Mouse (Mus musculus) CH12.LX (cell line): ENCODE results near the gene Mamdc2. TPM values are rescaled to one million over a fixed set of nuclear protein-coding genes. Genes with fewer than 3 reads are reported as not detected.

Experiments
- DNase-seq: peaks from one replicate; pipeline ENCODE4 v3.0.0-alpha.2; 2013; ENCODE audit errors: extremely low read depth
- H3K27ac ChIP-seq: 2 replicates; pipeline ENCODE4 v1.5.1; 2012; ENCODE audit warnings: low read depth, mild to moderate bottlenecking, control low read depth, moderate library complexity; ENCODE audit not compliant: insufficient read depth
- H3K27me3 ChIP-seq: replicated peaks from 2 replicates; pipeline ENCODE3; 2012; ENCODE audit warnings: inconsistent platforms
- H3K36me3 ChIP-seq, 2 experiments: replicated peaks in 1 of 2; 2 replicates each; pipeline versions ENCODE3 to v1.6.1; 2012; ENCODE audit warnings: inconsistent platforms in 1 of 2, low read length in 1 of 2, mild to moderate bottlenecking in 1 of 2, mixed read lengths in 1 of 2, moderate library complexity in 1 of 2; ENCODE audit not compliant: control insufficient read depth in 1 of 2, insufficient read depth in 1 of 2
- H3K4me1 ChIP-seq, 2 experiments: 2 replicates each; pipeline ENCODE4 v1.6.1; 2012; ENCODE audit warnings: inconsistent platforms in 1 of 2, moderate library complexity in 1 of 2; ENCODE audit not compliant: insufficient read depth in 2 of 2, control insufficient read depth in 1 of 2
- H3K4me2 ChIP-seq: 2 replicates; pipeline ENCODE4 v1.6.1; 2012; ENCODE audit warnings: low read depth, mild to moderate bottlenecking, control low read depth; ENCODE audit not compliant: poor library complexity, insufficient read depth, severe bottlenecking
- H3K4me3 ChIP-seq, 3 experiments: fragments of 150-350 bp in 1 of 3; sonication (generic) in 1 of 3; replicated peaks in 1 of 3; 2 replicates each; pipeline versions ENCODE3 to v1.5.1; 2011 to 2012; ENCODE audit warnings: low read depth in 2 of 3, low read length in 2 of 3, mild to moderate bottlenecking in 2 of 3, moderate library complexity in 2 of 3, control low read depth in 1 of 3, improper control_type of control experiment in 1 of 3, inconsistent platforms in 1 of 3, mixed read lengths in 1 of 3; ENCODE audit not compliant: poor library complexity in 1 of 3
- H3K79me2 ChIP-seq: replicated peaks from 2 replicates; pipeline ENCODE4 v1.6.1; 2012; ENCODE audit warnings: mild to moderate bottlenecking, moderate library complexity; ENCODE audit not compliant: control insufficient read depth, poor library complexity, insufficient read depth, severe bottlenecking; ENCODE audit errors: extremely low read depth
- H3K9ac ChIP-seq: 2 replicates; pipeline ENCODE4 v1.6.1; 2012; ENCODE audit warnings: low read depth, mild to moderate bottlenecking, control low read depth, moderate library complexity; ENCODE audit not compliant: insufficient read depth
- H3K9me3 ChIP-seq: replicated peaks from 2 replicates; pipeline ENCODE3; 2012; ENCODE audit warnings: low read length, inconsistent platforms, mixed read lengths
- CHD1 ChIP-seq: IDR thresholded peaks from 2 replicates; pipeline ENCODE4 v1.6.1; 2012; ENCODE audit warnings: low read depth, low read length, improper control_type of control experiment, inconsistent platforms
- E2F4 ChIP-seq: IDR thresholded peaks from 2 replicates; pipeline ENCODE4 v1.6.1; 2011; ENCODE audit warnings: low read depth, low read length, improper control_type of control experiment; ENCODE audit not compliant: insufficient replicate concordance
- ETS1 ChIP-seq: conservative IDR thresholded peaks from 2 replicates; pipeline ENCODE4 v1.6.1; 2012; ENCODE audit warnings: low read depth, mild to moderate bottlenecking, inconsistent platforms, low read length, improper control_type of control experiment, moderate library complexity
- GABPA ChIP-seq: IDR thresholded peaks from 2 replicates; pipeline ENCODE4 v1.6.1; 2012; ENCODE audit warnings: low read depth, low read length, improper control_type of control experiment, inconsistent platforms; ENCODE audit not compliant: insufficient replicate concordance
- IRF4 ChIP-seq: IDR thresholded peaks from 2 replicates; pipeline ENCODE4 v1.6.1; 2014; ENCODE audit warnings: low read depth, mild to moderate bottlenecking, inconsistent platforms, low read length, improper control_type of control experiment
- JUN ChIP-seq: IDR thresholded peaks from 2 replicates; pipeline ENCODE4 v1.6.1; 2011; ENCODE audit warnings: low read depth, mild to moderate bottlenecking, low read length, improper control_type of control experiment, moderate library complexity; ENCODE audit not compliant: insufficient read depth
- JUND ChIP-seq: conservative IDR thresholded peaks from 2 replicates; pipeline ENCODE4 v1.6.1; 2011; ENCODE audit warnings: low read depth, low read length, improper control_type of control experiment
- KAT2A ChIP-seq: IDR thresholded peaks from 2 replicates; pipeline ENCODE4 v1.6.1; 2012; ENCODE audit warnings: low read length, improper control_type of control experiment, inconsistent platforms; ENCODE audit not compliant: insufficient replicate concordance
- MAZ ChIP-seq: IDR thresholded peaks from 2 replicates; pipeline ENCODE4 v1.6.1; 2012; ENCODE audit warnings: low read depth, mild to moderate bottlenecking, inconsistent platforms, low read length, improper control_type of control experiment, moderate library complexity
- MXI1 ChIP-seq: IDR thresholded peaks from 2 replicates; pipeline ENCODE4 v1.6.1; 2011; ENCODE audit warnings: mild to moderate bottlenecking, low read depth, low read length, improper control_type of control experiment
- NRF1 ChIP-seq: IDR thresholded peaks from 2 replicates; pipeline ENCODE4 v1.6.1; 2014; ENCODE audit warnings: low read depth, mild to moderate bottlenecking, inconsistent platforms, low read length, improper control_type of control experiment, moderate library complexity
- PAX5 ChIP-seq: IDR thresholded peaks from 2 replicates; pipeline ENCODE4 v1.6.1; 2012; ENCODE audit warnings: low read length, inconsistent platforms, mixed read lengths
- POLR2AphosphoS2 ChIP-seq: IDR thresholded peaks from 2 replicates; pipeline ENCODE4 v1.6.1; 2011; ENCODE audit warnings: low read depth, low read length, improper control_type of control experiment
- RAD21 ChIP-seq: IDR thresholded peaks from 2 replicates; pipeline ENCODE4 v1.6.1; 2011; ENCODE audit warnings: low read depth, mild to moderate bottlenecking, low read length, improper control_type of control experiment, moderate library complexity
- RCOR1 ChIP-seq: conservative IDR thresholded peaks from 2 replicates; pipeline ENCODE4 v1.6.1; 2012; ENCODE audit warnings: low read depth, mild to moderate bottlenecking, inconsistent platforms, low read length, improper control_type of control experiment
- SIN3A ChIP-seq: IDR thresholded peaks from 2 replicates; pipeline ENCODE4 v1.6.1; 2012; ENCODE audit warnings: low read length, improper control_type of control experiment, inconsistent platforms
- TBP ChIP-seq: conservative IDR thresholded peaks from 2 replicates; pipeline ENCODE4 v1.6.1; 2011; ENCODE audit warnings: low read depth, low read length, improper control_type of control experiment
- UBTF ChIP-seq: IDR thresholded peaks from 2 replicates; pipeline ENCODE4 v1.6.1; 2012; ENCODE audit warnings: low read depth, mild to moderate bottlenecking, inconsistent platforms, low read length, improper control_type of control experiment, moderate library complexity
- USF1 ChIP-seq: IDR thresholded peaks from 2 replicates; pipeline ENCODE4 v1.6.1; 2014; ENCODE audit warnings: low read depth, mild to moderate bottlenecking, inconsistent platforms, low read length, improper control_type of control experiment
- ZKSCAN1 ChIP-seq: IDR thresholded peaks from 2 replicates; pipeline ENCODE4 v1.6.1; 2012; ENCODE audit warnings: low read depth, inconsistent platforms, low read length, improper control_type of control experiment, borderline replicate concordance
- dilution Hi-C: fragments of 300-500 bp; cut with MboI; formaldehyde crosslinking; loops from 2 replicates; pipeline ENCODE4 v1.14.3; 2020; ENCODE audit warnings: low sequenced_read_pairs; ENCODE audit not compliant: extremely low pct_unique_long_range_greater_than_20kb, extremely low pct_ligation_motif_present
- in situ Hi-C: fragments of 300-500 bp; cut with MboI; formaldehyde crosslinking; loops from 3 replicates; pipeline ENCODE4 v1.14.3; 2019; ENCODE audit warnings: low sequenced_read_pairs, low pct_ligation_motif_present, low pct_unique_long_range_greater_than_20kb, mixed read lengths
- polyA plus RNA-seq: library from polyadenylated mRNA; unstranded; fragments of >175 nt; gene quantifications from 2 replicates; pipeline ENCODE4 v1.2.1, GENCODE M21; 2012; ENCODE audit warnings: low read depth; ENCODE audit not compliant: insufficient read length
- total RNA-seq, 2 experiments: library from RNA; depleted of rRNA; stranded (reverse); fragments of 300-350 nt in 1 of 2; fragments of >200 nt in 1 of 2; gene quantifications; 2 replicates each; pipeline ENCODE4 v1.2.3; 2012 to 2014

Gene Mamdc2
- total and polyA plus RNA-seq, 3 experiments, result 0.08 to 0.67 (median 0.17) TPM

GRCm38 (mm10) chr19:23323107-23323506 is 125.1 kb downstream of the Mamdc2 start:
- Histone ChIP-seq H3K4me3 (no peak overlapping the region), H3K4me2 (no peak overlapping the region), H3K79me2 (no peaks in the 10 kb centered on the region), H3K27ac (no peak overlapping the region), H3K9me3 (no peaks in the 10 kb centered on the region), H3K4me1 (peaks cover 3 to 16% of the 10 kb centered on the region in 2 experiments; a peak in 3 of 4 replicates), H3K36me3 (no peaks in the 10 kb centered on the region), H3K27me3 (no peaks in the 10 kb centered on the region), H3K9ac (no peak overlapping the region)
- in situ Hi-C loops (no loop called here), dilution Hi-C loops (no loop called here)
- TF ChIP-seq JUND (no peak), POLR2AphosphoS2 (no peak), SIN3A (no peak), RCOR1 (no peak), ZKSCAN1 (no peak), USF1 (no peak)
- DNase-seq, result peak; percentile 48

- Histone ChIP-seq H3K9ac (no peak overlapping the region), H3K27me3 (no peaks in the 10 kb centered on the region), H3K4me3 (no peak overlapping the region), H3K36me3 (no peaks in the 10 kb centered on the region), H3K4me1 (peaks cover 5 to 7% of the 10 kb centered on the region in 2 experiments), H3K79me2 (no peaks in the 10 kb centered on the region), H3K4me2 (no peak overlapping the region), H3K27ac (no peak overlapping the region), H3K9me3 (no peaks in the 10 kb centered on the region)
- TF ChIP-seq RCOR1 (no peak), CHD1 (no peak), GABPA (no peak), POLR2AphosphoS2 (no peak), IRF4 (no peak), UBTF (no peak), TBP (no peak), NRF1 (no peak), KAT2A (no peak), PAX5 (no peak), RAD21 (no peak), JUN (no peak), MAZ (no peak), ETS1 (no peak), JUND (no peak), E2F4 (no peak), SIN3A (no peak), MXI1 (no peak)
- in situ Hi-C loops (no loop called here), dilution Hi-C loops (no loop called here)
- DNase-seq, result no peak
Measured at GRCm38 (mm10) chr19:23317989-23318358, 130.3 kb downstream of the Mamdc2 start.
